Mouse (Mus musculus): Measurements from ENCODE around the gene Adamts20. TPM values are rescaled to one million over a fixed set of nuclear protein-coding genes. Genes with fewer than 3 reads are reported as not detected.

Adamts20 gene
- total and polyA plus RNA-seq, 3 experiments: 2.1 to 3.6 TPM; not detected in 1

DNA sequence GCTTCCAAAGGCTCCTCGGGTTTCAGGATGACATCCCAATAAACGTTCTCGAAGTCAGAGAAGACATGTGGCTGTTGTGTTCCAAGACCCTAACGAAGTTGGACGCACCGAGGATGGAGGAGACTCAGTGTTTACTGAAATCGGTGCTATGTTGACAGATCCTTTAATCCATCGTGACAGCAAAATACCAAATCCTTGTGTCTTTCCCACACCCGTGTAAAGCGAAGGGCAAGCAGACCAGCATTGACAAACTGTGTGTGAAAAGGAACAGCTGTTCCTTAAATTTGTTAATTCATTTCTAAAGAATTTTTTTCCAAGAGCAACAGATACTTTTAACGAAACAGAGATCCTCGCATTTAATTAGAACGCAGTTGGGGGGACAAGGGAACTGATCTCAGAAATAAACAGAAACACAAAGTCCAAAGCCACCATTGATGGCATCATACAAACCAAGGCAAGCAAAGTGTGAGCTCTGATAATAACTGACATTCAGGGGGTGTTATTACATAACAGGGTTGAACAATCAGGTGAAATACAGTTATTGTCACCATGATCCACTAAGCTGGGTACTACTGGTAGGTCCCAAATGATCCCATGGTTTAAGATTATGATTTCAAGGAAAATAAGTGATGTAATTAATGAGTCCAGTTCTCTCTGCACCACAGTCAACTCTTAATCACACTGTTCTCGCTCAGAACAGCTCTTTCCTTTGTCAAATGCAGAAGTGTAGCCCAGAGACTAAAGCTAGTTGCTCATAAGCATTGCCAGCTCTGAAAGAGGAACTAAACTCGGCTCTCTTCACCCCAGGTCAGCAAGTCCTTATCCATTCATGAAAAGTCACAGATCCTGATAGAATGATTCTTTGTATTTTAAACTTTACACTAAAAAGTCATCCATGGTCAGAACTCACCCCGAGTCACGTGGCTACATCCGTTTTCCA, 47.7 kb downstream of the Adamts20 start:
- H3K79me2 ChIP-seq (ENCODE audit: control insufficient read depth, insufficient read depth, low read length, poor library complexity): no peaks in the 10 kb centered on the region
- peak; percentile 92 for DNase-seq (ENCODE audit: low read depth, low spot score)
- H3K9me3 ChIP-seq (replicated peaks; ENCODE audit: insufficient read depth, low read length): no peaks in the 10 kb centered on the region
- no peak for TF ChIP-seq RCOR1 (IDR thresholded peaks at IDR 0.05; ENCODE audit: low read depth, low read length)
- TF ChIP-seq GATA1 (IDR thresholded peaks at IDR 0.05; ENCODE audit: low read depth, low read length): 0 out of 2 replicates have a peak, but pooled peaks have one; percentile 16
- TF ChIP-seq EP300 (IDR thresholded peaks at IDR 0.05; ENCODE audit: low read depth in 1 of 2, low read length in 2 of 2): peak in 1 of 2 experiments; percentile 68; a peak in 1 of 4 replicates
- 0 out of 2 replicates have a peak, but pooled peaks have one; percentile 37 for TF ChIP-seq USF1 (IDR thresholded peaks at IDR 0.05; ENCODE audit: low read depth, low read length)
- 0 out of 4 replicates have a peak, but pooled peaks cover 0 to 2% of the 10 kb centered on the region in 2 experiments for H3K4me1 ChIP-seq (ENCODE audit: control insufficient read depth in 1 of 2, insufficient read depth in 2 of 2, low read length in 2 of 2)
- no peak overlapping the region for H3K27ac ChIP-seq (ENCODE audit: control insufficient read depth, low read depth, low read length)
- no peak overlapping the region for H3K4me3 ChIP-seq (ENCODE audit: control insufficient read depth in 1 of 2, insufficient read depth in 1 of 2, low read depth in 2 of 2, low read length in 2 of 2)
- peaks cover 0 to 4% of the 10 kb centered on the region in 2 experiments; a peak in 1 of 4 replicates for H3K36me3 ChIP-seq (ENCODE audit: control insufficient read depth in 1 of 2, insufficient read depth in 2 of 2, low read length in 2 of 2)
- no peak overlapping the region for H3K9ac ChIP-seq (ENCODE audit: control insufficient read depth, low read depth, low read length, poor library complexity, severe bottlenecking)
- H3K27me3 ChIP-seq (ENCODE audit: control insufficient read depth in 1 of 2, insufficient read depth in 2 of 2, low read length in 2 of 2): peaks cover 2% of the 10 kb centered on the region in 2 experiments; a peak in 3 of 4 replicates

DNA sequence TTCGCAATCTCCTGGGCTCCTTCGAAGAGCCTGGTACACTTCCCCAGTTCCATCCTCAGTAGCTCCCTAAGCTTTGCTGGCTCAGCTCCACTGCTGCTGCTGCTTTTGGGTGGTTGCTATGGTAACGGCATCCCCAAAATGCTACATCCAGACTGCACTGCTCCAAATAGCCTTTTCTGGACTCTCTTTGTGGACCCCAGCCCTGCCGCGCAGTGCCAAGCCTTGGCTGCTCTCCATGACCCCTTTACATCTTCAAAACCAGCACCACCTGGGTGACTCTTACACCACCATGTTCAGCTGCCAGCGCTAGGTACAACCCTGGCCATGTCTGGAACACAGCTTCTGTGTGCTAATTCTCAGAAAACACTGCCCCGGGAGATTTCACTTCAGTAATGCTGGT, 55.4 kb downstream of the Adamts20 start:
- no peak overlapping the region for H3K4me3 ChIP-seq (ENCODE audit: control insufficient read depth in 1 of 2, insufficient read depth in 1 of 2, low read depth in 2 of 2, low read length in 2 of 2)

GRCm38 (mm10) chr15:94406364-94406763, 58.9 kb downstream of the Adamts20 start:
- Histone ChIP-seq H3K9me3 (replicated peaks; ENCODE audit: insufficient read depth, low read length) (no peaks in the 10 kb centered on the region), H3K4me3 (ENCODE audit: control insufficient read depth in 1 of 2, insufficient read depth in 1 of 2, low read depth in 2 of 2, low read length in 2 of 2) (no peak overlapping the region), H3K27me3 (ENCODE audit: control insufficient read depth in 1 of 2, insufficient read depth in 2 of 2, low read length in 2 of 2) (peaks cover 0 to 8% of the 10 kb centered on the region in 2 experiments; a peak in 3 of 4 replicates), H3K27ac (ENCODE audit: control insufficient read depth, low read depth, low read length) (no peak overlapping the region), H3K4me1 (ENCODE audit: control insufficient read depth in 1 of 2, insufficient read depth in 2 of 2, low read length in 2 of 2) (peaks cover 0 to 5% of the 10 kb centered on the region in 2 experiments; a peak in 1 of 4 replicates), H3K9ac (ENCODE audit: control insufficient read depth, low read depth, low read length, poor library complexity, severe bottlenecking) (no peak overlapping the region), H3K79me2 (ENCODE audit: control insufficient read depth, insufficient read depth, low read length, poor library complexity) (no peaks in the 10 kb centered on the region; the same call in 1 of the 2 replicates), H3K36me3 (ENCODE audit: control insufficient read depth in 1 of 2, insufficient read depth in 2 of 2, low read length in 2 of 2) (no peaks in the 10 kb centered on the region)
- DNase-seq (ENCODE audit: low read depth, low spot score): no peak
- TF ChIP-seq GATA1 (IDR thresholded peaks at IDR 0.05; ENCODE audit: low read depth, low read length) (peak; percentile 59), ZNF384 (IDR thresholded peaks at IDR 0.05; ENCODE audit: low read depth, low read length) (no peak)

More for the DNA sequence above, 55.4 kb downstream of the Adamts20 start:
- Histone ChIP-seq H3K9me3 (replicated peaks; ENCODE audit: insufficient read depth, low read length) (no peaks in the 10 kb centered on the region), H3K36me3 (ENCODE audit: control insufficient read depth in 1 of 2, insufficient read depth in 2 of 2, low read length in 2 of 2) (no peaks in the 10 kb centered on the region), H3K79me2 (ENCODE audit: control insufficient read depth, insufficient read depth, low read length, poor library complexity) (no peaks in the 10 kb centered on the region), H3K27me3 (ENCODE audit: control insufficient read depth in 1 of 2, insufficient read depth in 2 of 2, low read length in 2 of 2) (peaks cover 2 to 8% of the 10 kb centered on the region in 2 experiments; a peak in 3 of 4 replicates), H3K9ac (ENCODE audit: control insufficient read depth, low read depth, low read length, poor library complexity, severe bottlenecking) (no peak overlapping the region), H3K4me1 (ENCODE audit: control insufficient read depth in 1 of 2, insufficient read depth in 2 of 2, low read length in 2 of 2) (peaks cover 0 to 5% of the 10 kb centered on the region in 2 experiments; a peak in 1 of 4 replicates), H3K27ac (ENCODE audit: control insufficient read depth, low read depth, low read length) (no peak overlapping the region)
- no peak for DNase-seq (ENCODE audit: low read depth, low spot score)
- TF ChIP-seq EP300 (IDR thresholded peaks at IDR 0.05; ENCODE audit: low read depth in 1 of 2, low read length in 2 of 2): no peak
- no peak for TF ChIP-seq GABPA (IDR thresholded peaks at IDR 0.05; ENCODE audit: low read depth, low read length)
- TF ChIP-seq MYB (IDR thresholded peaks at IDR 0.05; ENCODE audit: low read depth, low read length): no peak
- TF ChIP-seq TBP (IDR thresholded peaks at IDR 0.05; ENCODE audit: low read depth, low read length): no peak
- TF ChIP-seq POLR2AphosphoS5 (IDR thresholded peaks at IDR 0.05; ENCODE audit: borderline replicate concordance, low read depth, low read length): no peak
- no peak for TF ChIP-seq E2F4 (IDR thresholded peaks at IDR 0.05; ENCODE audit: borderline replicate concordance, low read depth, low read length)
- no peak for TF ChIP-seq ETS1 (IDR thresholded peaks at IDR 0.05; ENCODE audit: low read depth, low read length)
- no peak for TF ChIP-seq CTCF (IDR thresholded peaks at IDR 0.05 in 2 of 3, conservative IDR thresholded peaks at IDR 0.05 in 1 of 3; ENCODE audit: control insufficient read depth in 1 of 3, insufficient read depth in 1 of 3, low read depth in 2 of 3, low read length in 3 of 3, poor library complexity in 1 of 3, severe bottlenecking in 1 of 3)
- no peak for TF ChIP-seq MEF2A (IDR thresholded peaks at IDR 0.05; ENCODE audit: extremely low read depth, insufficient replicate concordance, low read depth, low read length, poor library complexity, severe bottlenecking)

Data from MEL (cell line).